Mouse (Mus musculus): ENCODE results near the gene Colq.

Colq gene

DNA sequence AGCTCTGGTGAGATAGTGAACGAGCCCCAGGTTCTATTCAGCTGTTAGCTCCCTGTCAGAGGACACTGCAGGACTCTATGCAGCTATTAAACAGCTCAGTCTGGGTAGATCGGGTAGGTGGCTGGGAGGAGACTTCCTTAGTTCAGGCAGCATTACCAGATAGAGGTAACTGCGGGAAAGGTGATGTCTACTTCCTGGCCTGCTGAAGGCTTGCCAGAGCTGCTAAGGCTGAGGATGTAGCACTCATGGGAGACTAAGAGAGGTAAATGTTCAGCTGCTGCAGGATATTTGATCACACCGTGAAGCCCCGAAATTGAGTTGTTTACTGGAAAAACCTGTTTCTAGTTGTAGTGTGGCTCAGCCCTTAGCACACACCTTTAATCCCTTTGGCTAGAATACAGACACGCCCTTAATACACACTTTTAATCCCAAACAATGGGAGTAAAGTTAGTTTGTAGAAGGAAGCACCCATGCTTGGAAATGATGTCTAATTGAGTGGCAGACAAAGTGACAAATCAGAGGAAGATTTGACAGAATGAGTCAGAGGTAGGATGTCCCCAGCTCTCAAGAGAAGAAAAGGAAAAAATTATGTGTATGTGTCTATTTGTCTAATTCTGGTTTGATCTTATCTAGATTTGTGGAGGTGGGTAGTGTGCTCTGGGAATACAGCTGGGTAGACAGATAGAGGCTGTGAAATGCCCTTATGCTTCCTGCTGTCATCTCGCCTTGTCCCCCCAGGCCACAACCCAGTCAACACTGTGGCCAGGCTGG is 65.9 kb downstream of the Colq start:
- no peak for DNase-seq (ENCODE audit: low spot score in 2 of 2)

DNA sequence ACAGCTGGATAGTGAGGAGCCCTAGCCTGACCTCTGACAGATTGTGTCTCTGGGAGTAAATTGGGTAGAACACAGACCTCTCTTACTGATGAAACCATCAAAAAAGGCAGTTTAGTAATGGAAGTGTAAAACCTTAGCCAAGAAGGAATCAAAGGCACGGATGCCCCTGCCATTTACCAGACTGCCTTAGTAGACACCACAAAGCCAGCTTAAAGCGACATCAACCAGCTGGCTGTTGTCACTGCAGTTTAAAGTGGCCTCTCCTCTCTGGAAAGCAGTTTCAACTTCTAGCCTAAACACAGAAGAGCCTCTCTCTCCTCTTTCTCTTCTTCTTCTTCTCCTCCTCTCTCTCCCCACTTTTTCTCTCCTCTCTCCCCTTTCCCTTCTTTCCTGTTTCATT is 69.8 kb downstream of the Colq start:
- DNase-seq (ENCODE audit: low spot score in 2 of 2): no peak

DNA sequence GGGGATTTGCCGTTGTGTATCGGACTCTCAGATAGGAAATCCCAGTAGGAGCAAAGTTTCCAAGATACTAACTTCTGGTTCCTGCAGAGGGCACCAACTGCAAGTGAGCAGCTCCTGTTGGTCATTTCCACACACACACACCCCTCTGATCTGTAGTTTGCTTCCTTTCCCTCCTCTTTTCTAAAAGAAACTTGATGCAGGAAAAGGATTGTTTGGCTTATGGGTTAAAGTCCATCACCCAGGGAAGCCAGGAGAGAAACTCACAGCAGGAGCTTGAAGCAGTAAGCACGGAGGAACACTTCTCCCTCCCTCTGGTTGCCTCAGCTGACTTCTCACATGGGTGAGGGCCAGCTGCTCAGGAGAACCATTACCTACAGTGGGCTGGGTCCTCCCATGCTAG is 72.0 kb downstream of the Colq start:
- no peak for DNase-seq (ENCODE audit: low spot score in 2 of 2)

- DNase-seq (ENCODE audit: low spot score in 2 of 2): no peak
Measured at GRCm38 (mm10) chr14:31515895-31516294, 75.2 kb downstream of the Colq start.

- no peak for DNase-seq (ENCODE audit: low spot score in 2 of 2)
Measured at GRCm38 (mm10) chr14:31510322-31510721, 80.8 kb downstream of the Colq start.

- DNase-seq (ENCODE audit: low spot score in 2 of 2): no peak
Measured at GRCm38 (mm10) chr14:31509911-31510310, 81.2 kb downstream of the Colq start.

GRCm38 (mm10) chr14:31506456-31506855 is 84.7 kb downstream of the Colq start:
- no peak for DNase-seq (ENCODE audit: low spot score in 2 of 2)

- no peak for DNase-seq (ENCODE audit: low spot score in 2 of 2)
Measured at GRCm38 (mm10) chr14:31503406-31503805, 87.7 kb downstream of the Colq start.

DNA sequence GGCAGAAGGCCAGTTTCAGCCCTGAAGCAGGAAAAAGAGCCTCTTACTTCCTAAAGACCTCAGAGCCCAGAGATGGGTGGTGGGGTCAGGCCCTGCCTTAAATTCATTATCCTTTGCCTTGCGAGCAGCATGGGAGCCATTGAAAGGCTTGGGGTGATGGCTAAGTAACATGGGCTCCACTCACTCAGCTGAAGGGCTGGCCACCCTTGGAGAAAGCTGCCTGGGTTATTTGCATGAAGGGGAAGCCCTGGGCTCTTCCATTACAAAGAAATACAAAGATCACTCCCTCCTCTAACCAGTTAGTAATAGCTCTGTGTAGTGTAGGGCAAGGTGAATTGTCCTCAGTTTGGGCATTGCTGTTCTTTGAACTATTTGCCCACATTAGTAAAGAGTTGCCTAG is 91.6 kb downstream of the Colq start:
- DNase-seq (ENCODE audit: low spot score in 2 of 2): no peak

DNA sequence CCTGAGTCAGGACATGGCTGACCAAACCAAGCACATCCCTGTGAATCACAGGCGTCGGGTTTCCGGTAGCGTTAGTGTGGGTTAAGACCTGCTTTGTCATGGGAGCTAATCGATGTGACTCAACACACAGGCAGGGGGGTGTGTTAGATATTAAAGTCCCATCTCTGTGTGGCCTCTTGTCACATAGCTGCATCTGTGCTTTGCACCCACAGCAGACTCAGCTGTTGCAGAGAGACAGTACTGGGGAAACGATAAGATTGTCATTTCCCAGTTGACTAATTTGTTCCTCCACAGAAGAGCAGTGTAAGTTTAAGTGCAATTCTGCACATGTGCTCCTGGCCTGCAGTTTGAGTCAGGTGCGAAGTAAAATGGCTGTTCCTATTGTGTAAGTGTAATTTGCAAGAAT is 94.9 kb downstream of the Colq start:
- DNase-seq (ENCODE audit: low spot score in 2 of 2): peak; percentile 30 to 54

DNA sequence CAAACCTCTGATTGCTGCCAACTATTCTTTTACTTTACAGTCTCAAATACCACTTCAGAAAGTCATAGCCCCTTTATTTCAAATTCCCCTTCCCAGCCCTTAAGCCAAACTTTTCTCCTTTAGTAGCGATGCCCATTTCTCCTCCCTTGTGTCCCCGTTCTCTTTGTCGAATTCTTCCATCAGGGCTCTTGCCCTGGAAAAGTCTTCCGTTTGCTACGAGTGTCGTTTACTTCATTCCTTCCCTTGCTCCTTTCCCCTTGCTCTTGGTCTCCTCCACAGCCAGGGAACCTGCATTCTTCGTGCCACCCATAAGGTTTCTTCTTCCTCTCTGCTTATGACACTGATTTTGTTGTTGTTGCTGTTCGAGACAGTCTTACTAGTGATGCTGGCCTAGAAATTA is 95.6 kb downstream of the Colq start:
- DNase-seq (ENCODE audit: low spot score in 2 of 2): no peak

- DNase-seq (ENCODE audit: low spot score in 2 of 2): peak; percentile 89 to 92
Measured at GRCm38 (mm10) chr14:31494975-31495455, 96.1 kb downstream of the Colq start, which contains the start of gene Mettl6. Mettl6 (minus strand) TSS chr14:31495040.

GRCm38 (mm10) chr14:31494349-31494974 is 96.7 kb downstream of the Colq start, which contains the start of gene Eaf1:
Eaf1 (plus strand) TSS chr14:31494399.
- peak in 1 of 2 experiments; percentile 6 for DNase-seq (ENCODE audit: low spot score in 2 of 2)

- DNase-seq (ENCODE audit: low spot score in 2 of 2): no peak
Measured at GRCm38 (mm10) chr14:31493901-31494300, 97.2 kb downstream of the Colq start.

- DNase-seq (ENCODE audit: low spot score in 2 of 2): no peak
Measured at GRCm38 (mm10) chr14:31488055-31488454, 103.1 kb downstream of the Colq start.

DNA sequence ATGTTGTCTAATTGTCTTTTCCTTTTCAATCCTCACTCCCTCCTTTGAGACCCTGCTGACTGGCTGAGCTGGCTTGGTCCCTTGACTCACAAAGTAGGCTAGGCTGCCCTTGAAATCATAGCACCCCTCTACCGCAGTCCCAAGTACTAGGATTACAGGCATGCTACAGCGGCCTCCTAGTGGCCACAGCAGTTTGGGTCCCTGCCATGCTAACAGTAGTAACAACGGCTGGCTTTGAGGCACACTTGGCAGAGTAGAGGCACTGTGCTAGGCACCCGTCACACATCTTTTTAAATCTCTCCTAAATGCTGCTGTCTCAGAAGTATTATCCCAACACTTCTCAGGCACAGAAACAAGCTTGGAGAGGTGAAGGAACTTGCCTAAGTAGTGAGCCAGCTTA is 104.7 kb downstream of the Colq start:
- DNase-seq (ENCODE audit: low spot score in 2 of 2): no peak

- DNase-seq (ENCODE audit: low spot score in 2 of 2): no peak
Measured at GRCm38 (mm10) chr14:31482417-31482816, 108.7 kb downstream of the Colq start.

- no peak for DNase-seq (ENCODE audit: low spot score in 2 of 2)
Measured at GRCm38 (mm10) chr14:31473297-31473696, 117.8 kb downstream of the Colq start.
